Mouse (Mus musculus) regulatory T cell (primary cell): Measurements from ENCODE around the gene Fxyd7.

Experiments used
- in situ Hi-C: fragments of 300-600 bp; cut with MboI, MseI; formaldehyde crosslinking; loops from one replicate; pipeline ENCODE4 v1.15.1; 2025; ENCODE audit warnings: high pct_unique_total_duplicates

Gene Fxyd7

DNA sequence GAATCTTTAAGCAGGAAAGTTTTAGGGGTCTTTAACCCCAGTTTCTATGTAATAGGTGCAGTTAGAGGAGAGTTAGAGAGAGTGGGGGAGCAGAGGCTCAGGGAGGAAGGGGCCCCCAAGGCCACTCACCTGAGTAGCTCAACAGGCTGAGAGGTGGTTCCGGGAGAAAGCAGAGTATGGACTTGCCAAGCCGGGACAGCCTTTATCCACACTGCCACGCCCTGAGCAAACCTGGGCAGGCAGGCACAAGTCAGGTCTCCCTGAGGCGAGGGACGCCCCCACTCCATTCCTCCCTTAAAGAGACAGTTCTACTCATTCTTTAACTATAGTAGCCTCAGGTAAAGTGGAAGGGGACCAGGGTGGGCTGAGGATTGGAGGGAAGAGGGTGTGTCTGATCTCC, 25.2 kb upstream of the Fxyd7 start, which contains the start of gene Fxyd3:
TSS of gene Fxyd3 (minus strand) at position 213 of the 400 bp plus-strand sequence.
- in situ Hi-C loops: no loop called here

DNA sequence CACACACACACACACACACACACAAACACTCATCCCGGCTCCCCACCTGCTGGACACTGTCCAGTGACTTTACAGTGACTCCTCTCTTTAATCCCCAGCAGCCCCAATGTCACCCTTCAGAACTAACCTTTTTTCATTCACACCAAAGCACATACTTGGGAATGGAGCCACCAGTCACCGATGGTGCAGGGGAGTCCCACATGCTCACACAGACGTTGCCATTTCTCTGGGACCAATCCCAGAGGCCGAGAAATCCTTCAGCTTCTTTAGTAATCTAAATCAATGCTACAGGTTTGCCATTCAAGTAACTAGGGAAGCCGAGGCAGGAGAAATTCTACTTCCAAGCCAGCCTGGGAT, 23.4 kb upstream of the Fxyd7 start:
- in situ Hi-C loops: no loop called here

DNA sequence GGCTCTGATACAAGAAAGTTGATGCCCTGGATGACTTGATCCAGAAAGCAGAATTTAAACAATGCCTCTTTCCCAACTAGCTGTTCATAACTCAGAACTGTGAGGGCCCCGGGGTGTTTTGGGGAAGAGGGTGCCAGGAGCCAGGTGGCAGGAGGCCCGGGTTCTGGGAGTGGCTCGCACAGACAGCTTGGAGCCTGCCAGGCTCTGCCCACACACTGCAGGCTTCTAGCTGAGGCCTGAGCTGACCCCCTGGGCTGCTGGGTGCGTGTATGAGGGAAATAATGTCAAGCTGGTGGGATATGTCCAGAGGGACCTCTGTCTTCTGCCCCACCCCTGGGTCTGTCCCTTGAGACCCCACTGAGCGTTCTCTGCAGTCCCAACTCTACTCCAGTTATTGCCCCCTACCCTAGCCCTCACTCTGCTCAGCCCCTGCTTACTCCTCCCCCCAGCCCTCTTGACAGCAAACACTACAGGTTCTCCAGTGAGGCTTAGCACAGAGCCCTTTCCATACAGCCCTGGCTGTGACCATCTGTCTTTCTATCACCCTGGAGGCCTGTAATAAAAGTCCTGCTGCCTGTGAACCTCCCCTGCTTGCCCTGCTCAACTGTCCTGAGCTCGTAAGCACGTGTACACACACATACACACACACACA, 22.9 kb upstream of the Fxyd7 start:
- in situ Hi-C loops: no loop called here

DNA sequence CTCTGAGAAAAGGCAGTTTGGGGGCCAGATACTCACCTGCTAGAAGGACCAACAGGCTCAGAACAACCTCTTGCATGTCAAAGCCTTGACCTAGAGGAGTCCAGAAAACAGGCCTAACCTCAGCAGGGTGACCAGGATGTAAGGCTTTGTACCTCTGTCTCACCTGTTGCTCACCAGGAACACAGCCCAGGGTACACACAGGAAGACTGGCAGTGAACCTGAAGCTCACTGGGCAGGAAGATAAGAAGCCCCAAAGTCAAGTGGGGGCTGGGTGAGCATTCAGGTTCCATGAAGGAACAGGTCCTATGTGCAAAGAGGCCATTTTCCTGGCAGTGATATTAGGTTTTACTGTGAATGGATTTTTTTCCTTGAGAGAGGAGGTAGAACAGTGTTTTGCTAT, 22.3 kb upstream of the Fxyd7 start:
- in situ Hi-C loops: no loop called here

DNA sequence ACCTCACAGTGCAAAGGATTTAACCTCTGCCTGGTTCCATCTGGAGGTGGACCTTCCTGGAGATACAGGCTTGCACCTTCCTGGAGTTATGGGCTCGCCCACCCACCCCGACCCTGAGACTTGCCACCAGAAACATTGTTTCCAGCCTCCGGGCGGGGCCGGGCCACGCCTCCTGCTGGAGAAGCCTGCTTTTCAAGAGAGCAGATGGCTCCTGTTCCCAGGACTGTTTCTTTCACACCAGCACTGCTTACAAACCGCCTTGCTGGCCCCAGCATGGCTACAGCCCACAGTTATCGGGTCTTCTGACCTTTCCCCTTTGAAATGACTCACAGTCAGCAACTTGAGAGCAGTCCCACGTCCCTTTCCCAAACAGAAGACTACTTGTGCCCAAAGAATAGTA, 21.1 kb upstream of the Fxyd7 start:
- in situ Hi-C loops: no loop called here

DNA sequence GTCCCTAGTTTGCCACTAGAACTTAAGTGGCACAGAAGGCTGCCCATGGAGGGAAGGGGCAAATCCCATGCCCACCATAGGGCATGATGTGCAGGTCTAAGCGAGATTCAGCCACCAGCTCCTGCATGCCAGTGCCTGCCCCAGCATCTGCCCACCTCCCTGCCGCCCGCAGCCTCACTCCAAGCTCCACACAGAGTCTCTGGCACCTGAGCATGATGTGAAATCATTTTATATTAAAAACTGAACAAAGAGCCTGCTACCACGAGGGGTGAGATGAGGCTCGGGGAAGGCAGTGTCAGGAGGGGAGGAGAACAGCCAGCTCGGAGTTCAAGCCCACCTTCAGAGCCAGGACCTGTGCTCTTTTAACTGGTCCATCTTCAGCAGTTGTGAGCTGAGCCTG, 19.1 kb upstream of the Fxyd7 start:
- in situ Hi-C loops: no loop called here

DNA sequence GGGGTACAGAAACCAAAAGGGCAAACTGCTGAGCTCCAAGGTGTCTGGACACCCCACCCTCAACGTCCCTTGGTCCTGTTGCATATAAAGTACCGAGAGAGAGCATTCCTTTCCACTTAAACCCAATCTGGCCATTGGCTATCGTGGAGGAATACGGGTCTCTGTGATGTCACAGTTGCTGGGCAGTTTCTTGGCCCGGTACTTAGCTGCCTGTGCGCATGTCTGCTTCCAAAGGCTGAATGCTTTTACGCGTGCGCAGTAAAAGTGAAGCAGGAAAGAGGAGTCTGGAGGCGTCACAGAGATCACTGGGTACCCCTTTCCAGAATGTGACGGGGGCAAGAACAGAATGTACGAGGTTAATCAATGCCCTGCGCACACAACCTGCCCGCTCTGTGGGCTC, 18.2 kb upstream of the Fxyd7 start:
- in situ Hi-C loops: no loop called here

DNA sequence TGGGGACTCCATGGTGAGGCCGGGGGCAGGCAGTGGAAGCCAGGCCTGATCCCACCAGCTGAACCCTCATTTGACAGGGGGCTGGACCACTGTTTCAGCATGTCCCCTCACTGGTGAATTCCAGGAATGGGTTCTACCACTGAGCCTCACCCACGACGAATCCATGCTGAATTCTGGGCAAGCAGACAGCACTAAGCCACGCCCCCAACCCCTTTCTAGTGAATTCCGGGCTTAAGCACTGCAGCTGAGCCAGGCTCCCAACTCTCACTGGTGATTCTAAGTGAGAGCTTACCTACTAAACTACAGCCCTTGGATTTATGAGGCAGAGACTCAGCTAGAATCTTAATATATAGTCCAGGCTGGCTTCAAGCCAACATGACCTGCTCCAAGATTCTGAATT, 16.6 kb upstream of the Fxyd7 start:
- in situ Hi-C loops: no loop called here

DNA sequence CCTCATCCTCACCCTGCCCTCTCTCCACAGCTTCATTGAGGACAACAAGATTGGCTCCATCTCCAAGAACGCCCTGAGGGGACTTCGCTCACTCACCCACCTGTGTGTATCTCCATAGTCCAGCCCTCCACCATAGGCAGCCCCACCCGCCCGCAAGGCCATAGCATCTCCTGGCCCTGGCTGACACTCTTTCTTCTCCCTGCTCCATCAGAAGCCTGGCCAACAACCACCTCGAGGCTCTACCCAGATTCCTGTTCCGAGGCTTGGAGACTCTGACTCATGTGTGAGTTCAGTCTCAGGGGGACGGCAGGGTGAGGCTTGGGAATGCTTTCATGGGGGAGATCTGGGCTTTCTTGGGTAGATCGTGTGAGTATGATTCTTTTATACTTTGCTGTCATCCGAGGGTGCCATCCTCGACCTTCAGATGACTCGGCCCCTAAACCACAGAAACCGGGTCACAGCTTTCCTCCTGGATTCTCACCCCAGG, 11.8 kb upstream of the Fxyd7 start:
- in situ Hi-C loops: no loop called here

DNA sequence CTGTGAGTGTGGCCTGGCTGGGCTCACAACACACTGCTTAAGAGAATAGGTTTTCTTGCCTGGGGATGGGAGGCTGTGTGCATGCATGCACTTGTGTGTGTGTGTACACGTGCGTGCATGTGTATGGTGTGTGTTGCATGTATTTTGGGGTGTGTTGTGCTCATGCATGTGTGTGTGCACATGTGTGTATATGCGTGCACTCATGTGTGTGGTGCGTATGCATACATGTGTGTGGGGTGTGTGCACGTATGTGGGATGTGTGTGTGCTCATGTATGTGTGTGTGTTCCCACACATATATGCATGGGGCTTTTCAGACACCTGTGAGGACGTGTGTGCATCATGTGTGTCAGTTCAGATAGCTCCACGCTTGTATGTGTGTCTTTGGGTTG, 9.3 kb upstream of the Fxyd7 start:
- in situ Hi-C loops: no loop called here

DNA sequence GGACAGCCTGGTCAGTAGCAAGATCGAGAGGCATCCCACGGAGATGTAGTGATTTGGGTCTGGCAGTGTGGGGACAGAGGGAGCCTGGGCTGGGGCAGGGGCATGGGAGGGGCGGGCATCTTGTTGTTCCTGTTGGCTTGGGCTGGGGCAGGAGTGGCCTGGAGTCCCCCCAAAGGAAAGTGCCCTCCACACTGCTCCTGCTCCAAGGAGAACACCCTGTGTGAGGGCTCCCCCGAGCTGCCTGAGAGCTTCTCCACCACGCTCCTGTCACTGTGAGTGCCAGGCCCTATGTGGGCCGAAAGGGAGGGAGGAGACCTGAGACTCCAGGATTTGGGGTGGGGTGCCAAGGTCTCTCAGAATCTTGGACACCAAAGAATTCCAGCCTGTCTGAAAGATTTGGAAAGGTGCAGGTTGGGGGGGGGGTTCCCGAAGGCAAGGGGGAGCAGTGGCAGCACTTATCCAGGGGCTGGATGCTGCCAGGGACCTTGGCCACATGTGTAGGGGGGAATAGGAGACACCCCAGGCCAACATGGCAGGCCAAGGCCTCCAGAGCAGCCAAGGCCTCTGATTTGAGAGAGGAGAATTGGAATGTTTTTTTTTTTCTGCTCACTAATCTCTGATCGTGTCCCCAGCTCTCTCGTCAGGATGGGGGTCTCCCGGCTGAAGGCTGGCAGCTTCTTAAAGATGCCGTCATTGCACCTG, 8.8 kb upstream of the Fxyd7 start:
- in situ Hi-C loops: no loop called here

DNA sequence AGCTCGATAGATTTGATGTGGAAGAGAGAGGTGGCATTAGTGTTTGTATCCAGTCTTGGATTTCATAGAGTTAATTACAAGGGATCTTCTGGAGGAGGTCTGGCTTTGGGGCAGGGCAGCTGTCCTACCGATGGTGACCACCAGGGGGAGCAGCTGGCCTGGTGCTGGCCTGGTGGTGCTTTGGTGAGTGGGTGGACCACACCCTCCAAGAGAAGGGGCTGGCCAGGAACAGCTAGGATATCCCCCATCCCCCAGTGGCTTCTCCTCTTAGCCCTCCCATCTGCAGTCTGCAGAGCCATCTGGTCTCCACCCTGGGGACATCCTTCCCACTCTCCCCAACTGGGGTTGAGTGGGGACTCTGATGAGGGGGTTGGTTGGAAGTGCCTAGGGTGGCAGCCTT, 7.8 kb upstream of the Fxyd7 start, which contains the start of gene Lgi4:
TSS of gene Lgi4 (plus strand) at position 235 of the 400 bp plus-strand sequence.
- in situ Hi-C loops: no loop called here

DNA sequence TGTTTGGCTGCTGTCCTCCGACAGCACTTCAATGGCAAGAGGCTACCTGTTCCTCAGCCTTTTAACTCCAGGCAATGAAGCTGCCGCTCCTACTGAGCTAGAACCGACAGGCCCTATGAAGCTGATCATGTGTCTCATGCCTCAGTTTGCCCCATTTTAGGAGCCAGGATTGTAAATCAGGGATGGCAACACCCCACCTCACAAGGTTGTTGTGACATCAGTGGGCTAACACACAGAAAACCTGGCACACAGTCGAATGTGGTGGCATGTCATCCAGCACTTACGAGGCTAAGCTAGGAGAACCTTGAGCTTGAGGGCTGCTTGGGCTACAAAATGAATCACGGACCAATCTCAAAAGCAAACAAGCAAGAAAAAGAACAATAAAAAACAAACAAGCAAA, 6.9 kb upstream of the Fxyd7 start:
- in situ Hi-C loops: no loop called here

DNA sequence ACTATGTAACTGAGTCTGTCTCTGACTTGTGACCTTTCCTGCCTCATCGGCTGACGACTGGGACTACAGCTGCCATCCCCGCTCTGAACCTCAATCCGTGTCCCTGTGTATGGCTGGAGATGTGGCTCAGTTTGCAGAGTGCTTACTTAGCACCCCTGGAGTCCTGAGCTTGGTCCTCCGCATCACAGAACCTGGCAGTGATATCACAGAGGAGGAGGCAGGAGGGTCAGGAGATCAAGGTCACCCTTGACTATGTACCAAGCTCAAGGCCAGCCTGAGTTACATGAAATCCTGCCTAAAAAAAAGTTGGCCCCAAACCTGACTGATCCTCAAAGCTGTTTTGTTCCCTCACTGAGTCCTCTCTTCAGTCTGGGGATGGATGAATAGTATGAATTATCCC, 6.5 kb upstream of the Fxyd7 start:
- in situ Hi-C loops: no loop called here

DNA sequence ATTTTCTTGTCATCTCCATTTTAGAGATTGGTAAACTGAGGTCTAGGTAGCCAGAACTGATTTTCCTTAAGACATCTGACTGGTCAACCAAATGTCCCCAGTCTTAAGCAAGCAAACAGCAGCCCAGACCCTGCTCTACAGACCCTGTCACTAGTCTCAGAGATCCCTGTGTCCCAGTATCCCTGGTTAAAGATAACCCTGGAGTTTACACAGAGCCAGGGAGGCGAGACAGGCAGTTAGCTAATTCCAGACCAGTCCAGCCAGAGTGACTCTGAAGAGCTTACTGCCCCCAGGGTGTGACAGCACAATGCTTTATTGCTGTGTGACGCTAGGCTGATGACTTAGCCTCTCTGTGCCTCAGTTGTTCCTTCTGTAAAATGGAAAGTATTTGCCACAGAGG, 5.8 kb upstream of the Fxyd7 start, which contains the start of gene Fxyd1:
TSS of gene Fxyd1 (minus strand) at position 129 of the 400 bp plus-strand sequence.
- in situ Hi-C loops: no loop called here

DNA sequence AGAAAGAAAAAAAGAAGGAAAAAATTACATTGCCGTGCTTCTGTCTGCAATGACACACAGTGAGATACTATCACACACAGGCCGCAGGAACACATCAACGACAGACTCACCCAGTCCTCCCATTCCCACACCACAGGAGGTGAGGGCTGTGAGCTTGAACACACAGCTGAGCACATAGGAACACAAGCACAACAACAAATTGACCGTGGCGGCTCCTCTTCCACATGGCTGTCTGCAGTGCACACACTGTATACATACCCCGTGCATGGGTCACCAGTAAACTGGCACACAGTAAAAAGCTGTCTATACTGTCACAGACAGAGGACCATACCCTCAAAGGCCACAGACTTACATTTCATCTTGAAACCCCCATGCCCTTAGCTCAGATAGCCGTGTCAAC, 5.2 kb upstream of the Fxyd7 start:
- in situ Hi-C loops: no loop called here

DNA sequence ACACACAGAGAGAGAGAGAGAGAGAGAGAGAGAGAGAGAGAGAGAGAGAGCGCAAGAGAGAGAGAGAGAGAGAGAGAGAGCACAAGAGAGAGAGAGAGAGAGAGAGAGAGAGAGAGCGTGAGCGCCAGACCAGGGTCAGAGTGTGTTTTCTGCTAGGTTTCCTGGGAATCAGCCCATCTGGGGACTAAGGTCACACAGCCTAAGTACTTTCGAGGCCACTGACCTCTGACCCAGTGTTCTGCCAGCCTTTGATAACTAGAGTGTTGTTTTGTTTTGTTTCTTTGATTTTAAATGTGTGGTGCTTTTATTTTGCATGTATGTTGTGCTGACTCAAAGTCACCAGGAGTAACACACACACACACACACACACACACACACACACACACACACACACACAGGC, 4.6 kb upstream of the Fxyd7 start:
- in situ Hi-C loops: no loop called here

DNA sequence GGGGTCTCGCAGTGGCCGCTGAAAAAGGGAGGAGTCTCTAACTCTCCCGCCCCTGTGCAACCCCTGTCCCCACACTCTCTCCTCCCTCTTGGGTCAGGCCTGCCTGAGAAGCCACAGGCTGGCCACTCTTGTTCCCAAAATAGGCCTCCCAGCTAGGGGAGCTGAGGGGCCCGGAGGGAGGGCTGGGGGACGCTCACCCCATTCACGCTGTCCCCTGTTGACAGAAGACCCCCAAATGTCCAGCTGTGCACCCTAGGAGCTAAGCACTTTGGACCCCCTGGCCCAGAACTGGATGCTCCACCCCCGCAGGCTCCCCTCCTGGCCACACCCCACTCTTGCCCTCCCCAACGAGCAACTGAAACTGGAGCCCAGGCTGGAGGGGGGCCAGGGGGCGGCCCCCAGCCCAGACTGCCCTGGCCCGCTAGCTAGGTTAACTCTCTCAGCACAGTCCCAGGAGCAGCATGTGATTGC, 4.1 kb upstream of the Fxyd7 start:
- in situ Hi-C loops: no loop called here

DNA sequence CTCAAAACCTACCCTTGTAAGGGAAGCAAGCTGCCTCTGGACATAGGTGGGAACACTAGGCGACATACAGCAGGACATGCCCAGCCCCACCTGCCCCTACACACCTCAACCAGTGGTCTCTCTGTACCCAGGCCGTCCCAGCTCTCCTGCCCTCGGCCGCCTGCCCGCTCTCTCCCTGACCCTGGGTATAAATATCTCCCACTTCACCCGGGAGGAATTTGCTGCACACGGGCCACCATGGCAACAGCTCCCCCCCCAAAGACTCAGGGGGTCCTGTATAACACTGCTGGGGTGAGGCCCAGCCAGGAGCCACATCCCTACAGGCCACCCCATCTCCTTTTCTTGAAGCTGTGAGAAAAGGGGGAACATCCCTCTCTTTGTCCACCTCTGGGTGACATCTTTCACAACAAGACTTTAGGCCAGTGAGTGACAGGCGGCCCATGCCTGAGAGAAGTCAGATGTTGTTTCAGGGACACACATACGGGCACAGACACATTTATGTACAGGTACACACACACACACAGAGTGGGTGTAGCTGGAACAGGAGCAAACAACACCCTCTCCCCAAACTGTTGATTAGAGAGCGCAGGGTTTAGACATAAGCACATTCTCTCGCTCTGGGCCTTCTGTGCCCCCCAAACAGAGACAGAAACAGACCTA, 3.5 kb upstream of the Fxyd7 start:
- in situ Hi-C loops: no loop called here

DNA sequence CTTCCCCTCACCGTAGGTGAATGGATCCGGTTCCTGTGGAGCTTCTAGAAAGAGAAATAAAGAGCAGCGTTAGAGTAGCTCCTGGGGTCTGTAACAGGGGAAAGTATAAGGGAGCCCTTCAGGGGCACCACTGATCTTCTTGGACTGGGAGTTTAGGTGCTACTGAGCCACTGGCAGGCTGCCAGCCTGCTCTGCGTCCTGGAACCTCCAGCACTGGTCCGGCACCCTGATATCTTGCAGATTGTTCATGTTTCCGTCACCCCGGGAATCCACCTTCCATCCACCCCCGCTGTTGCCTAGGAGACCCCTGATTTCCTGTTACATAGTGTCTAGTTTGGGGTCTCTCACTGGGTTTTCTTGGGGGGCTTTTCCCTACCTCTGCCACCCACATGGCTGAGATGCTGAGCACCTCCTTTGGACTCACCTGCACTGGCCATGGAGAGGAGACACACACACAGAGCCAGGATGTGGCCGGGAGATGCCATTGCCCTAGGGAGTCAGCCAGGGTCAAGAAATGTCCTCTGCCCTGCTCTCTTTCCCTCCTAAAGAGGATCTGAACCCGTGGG, 2.7 kb upstream of the Fxyd7 start:
- in situ Hi-C loops: no loop called here

DNA sequence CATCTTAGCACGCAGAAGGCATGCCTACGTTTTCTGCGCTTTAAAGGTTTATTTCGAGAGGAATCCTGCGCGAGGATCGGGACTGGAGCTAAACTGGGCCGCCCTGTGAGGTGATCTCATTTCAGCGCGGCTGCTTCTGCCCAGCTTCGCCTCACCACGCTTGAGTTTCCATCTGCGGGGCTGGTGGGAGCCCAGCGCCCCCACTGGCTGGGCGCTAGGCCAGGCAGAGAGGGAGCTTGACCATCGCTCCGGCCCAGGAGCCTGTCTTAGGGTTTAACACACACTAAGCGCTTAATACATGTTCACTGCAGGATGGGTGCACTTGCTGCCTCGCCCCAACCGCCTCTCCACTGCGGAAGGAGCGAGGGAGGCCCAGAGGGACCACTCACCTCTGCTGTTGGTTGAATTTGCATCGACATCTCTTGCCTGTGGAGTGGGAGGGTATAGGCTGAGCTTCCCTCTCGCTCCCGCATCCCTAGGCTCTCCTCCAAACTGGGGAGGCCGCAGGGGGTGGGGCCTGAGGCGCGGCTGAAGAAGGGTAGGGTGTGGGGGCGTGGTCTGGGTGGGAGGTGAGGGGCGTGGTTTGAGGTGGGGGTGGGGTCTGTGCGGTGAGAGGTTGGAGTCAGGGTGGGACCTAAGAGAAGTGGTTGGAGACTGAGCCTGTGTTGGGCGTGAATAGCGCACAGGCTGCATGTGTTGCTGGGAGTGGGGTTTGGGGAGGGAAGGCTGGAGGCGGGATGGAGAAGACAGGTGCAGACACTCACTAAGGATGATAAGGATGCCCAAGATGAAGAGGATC, 1.6 kb upstream of the Fxyd7 start:
- in situ Hi-C loops: no loop called here

DNA sequence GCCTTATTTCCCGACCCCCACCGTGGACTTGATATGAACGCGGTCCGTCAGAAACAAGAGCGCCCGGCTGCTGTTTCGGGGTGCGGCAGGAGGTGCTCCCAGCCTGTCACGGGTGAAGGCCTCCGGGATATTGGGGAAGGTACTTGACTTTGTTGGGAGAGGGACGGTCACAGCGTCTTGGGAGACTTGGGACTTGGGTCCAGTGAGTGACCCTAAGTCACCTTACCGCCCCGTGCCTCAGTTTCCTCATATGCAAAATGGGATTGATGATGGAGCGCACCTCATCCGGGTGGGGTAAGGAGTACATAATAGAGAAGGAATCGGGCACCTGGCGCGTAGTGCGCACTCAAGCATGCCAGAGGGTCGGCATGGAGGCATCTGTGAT, 976 bp upstream of the Fxyd7 start:
- in situ Hi-C loops: no loop called here
